Mouse (Mus musculus) liver, adult 2 months (tissue): Measurements from ENCODE around the gene Helz2. TPM values are rescaled to one million over a fixed set of nuclear protein-coding genes. Genes with fewer than 3 reads are reported as not detected.

ENCODE experiments used
- DNase-seq: peaks from one replicate; pipeline ENCODE4 v3.0.0-alpha.2; 2011; ENCODE audit warnings: low read depth, low spot score; ENCODE audit errors: extremely low read depth
- H3K27ac ChIP-seq: fragments of 200-500 bp; replicated peaks from 2 replicates; pipeline ENCODE4 v1.5.1; 2012; ENCODE audit warnings: low read depth, mild to moderate bottlenecking, control low read depth, inconsistent platforms, low read length; ENCODE audit not compliant: insufficient read depth
- H3K27me3 ChIP-seq: fragments of 200-500 bp; 2 replicates; pipeline ENCODE4 v1.6.1; 2012; ENCODE audit warnings: mild to moderate bottlenecking, moderate library complexity, low read length, inconsistent platforms; ENCODE audit not compliant: control insufficient read depth, insufficient read depth
- H3K36me3 ChIP-seq: fragments of 200-500 bp; 2 replicates; pipeline ENCODE4 v1.6.1; 2012; ENCODE audit warnings: low read length, inconsistent platforms; ENCODE audit not compliant: control insufficient read depth, insufficient read depth
- H3K4me1 ChIP-seq: fragments of 200-500 bp; 2 replicates; pipeline ENCODE4 v1.6.1; 2011; ENCODE audit warnings: low read length; ENCODE audit not compliant: control insufficient read depth, insufficient read depth
- H3K4me3 ChIP-seq: fragments of 200-500 bp; 2 replicates; pipeline ENCODE4 v1.5.1; 2011; ENCODE audit warnings: low read depth, mild to moderate bottlenecking, control low read depth, low read length, moderate library complexity; ENCODE audit not compliant: insufficient read depth
- H3K79me2 ChIP-seq: fragments of 200-500 bp; 2 replicates; pipeline ENCODE4 v1.6.1; 2012; ENCODE audit warnings: inconsistent platforms, mild to moderate bottlenecking, low read length, moderate library complexity; ENCODE audit not compliant: control insufficient read depth, insufficient read depth
- H3K9ac ChIP-seq: fragments of 200-500 bp; 2 replicates; pipeline ENCODE4 v1.6.1; 2012; ENCODE audit warnings: low read depth, mild to moderate bottlenecking, control low read depth, inconsistent platforms, low read length
- CTCF ChIP-seq: fragments of 200-500 bp; IDR thresholded peaks from 2 replicates; pipeline ENCODE4 v1.5.1; 2011; ENCODE audit warnings: low read depth, low read length, control low read depth
- POLR2A ChIP-seq: fragments of 200-500 bp; IDR thresholded peaks from 2 replicates; pipeline ENCODE4 v1.6.1; 2011; ENCODE audit warnings: low read length, control low read depth; ENCODE audit not compliant: insufficient read depth; ENCODE audit errors: extremely low read depth
- WGBS: fragments of 180-500 bp; shearing (Covaris S2); methylation state at CpG from one replicate; pipeline ENCODE4 v1.1.7; 2018; 5-methylcytosine and 5-hydroxymethylcytosine counted together
- polyA plus RNA-seq: library from polyadenylated mRNA; depleted of rRNA; stranded (reverse); fragments of >200 nt; gene quantifications from 2 replicates; pipeline ENCODE4 v1.2.3, GENCODE M21; 2012
- total RNA-seq: library from RNA; depleted of rRNA; stranded (reverse); fragments of >200 nt; gene quantifications from 2 replicates; pipeline ENCODE4 v1.2.3, GENCODE M21; 2014

Gene Helz2
- total and polyA plus RNA-seq, 2 experiments: 20.3 to 65.9 TPM

DNA sequence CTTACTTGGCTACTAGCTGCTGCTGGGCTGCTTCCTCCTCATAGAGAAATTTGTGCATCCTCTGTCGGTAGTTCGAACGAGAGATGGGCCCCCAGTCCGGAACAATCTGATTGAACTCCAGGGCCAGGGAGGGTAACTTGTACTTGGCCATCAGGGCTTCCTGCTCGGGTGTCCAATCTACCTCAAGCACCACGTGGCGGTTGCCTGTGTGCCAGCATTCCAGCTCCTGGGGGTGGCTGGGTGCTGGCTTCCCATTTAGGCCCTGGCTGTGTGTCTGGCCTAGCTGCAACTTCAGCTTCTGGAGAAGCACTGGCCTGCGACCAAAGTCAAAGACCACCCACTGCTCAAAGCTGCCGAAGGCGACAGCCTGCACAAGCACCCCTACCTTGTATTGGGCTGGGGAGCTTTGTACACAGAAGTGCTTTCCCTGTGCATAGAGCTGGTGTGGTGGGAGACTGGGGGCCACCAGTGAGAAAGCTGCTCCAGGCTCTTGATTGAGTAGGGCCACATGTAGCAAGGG is 3.7 kb downstream of the Helz2 start:
- Histone ChIP-seq H3K79me2 (peaks cover 35% of the 10 kb centered on the region), H3K9ac (no peak overlapping the region), H3K36me3 (peaks cover 33% of the 10 kb centered on the region), H3K27me3 (no peaks in the 10 kb centered on the region), H3K4me1 (peaks cover 26% of the 10 kb centered on the region), H3K27ac (no peak overlapping the region), H3K4me3 (no peak overlapping the region)
- 75% methylated on average over 10 of the region's 10 CpGs for WGBS
- no peak for DNase-seq
- TF ChIP-seq CTCF: no peak
- 0 out of 2 replicates have a peak, but pooled peaks have one; percentile 9 for TF ChIP-seq POLR2A

DNA sequence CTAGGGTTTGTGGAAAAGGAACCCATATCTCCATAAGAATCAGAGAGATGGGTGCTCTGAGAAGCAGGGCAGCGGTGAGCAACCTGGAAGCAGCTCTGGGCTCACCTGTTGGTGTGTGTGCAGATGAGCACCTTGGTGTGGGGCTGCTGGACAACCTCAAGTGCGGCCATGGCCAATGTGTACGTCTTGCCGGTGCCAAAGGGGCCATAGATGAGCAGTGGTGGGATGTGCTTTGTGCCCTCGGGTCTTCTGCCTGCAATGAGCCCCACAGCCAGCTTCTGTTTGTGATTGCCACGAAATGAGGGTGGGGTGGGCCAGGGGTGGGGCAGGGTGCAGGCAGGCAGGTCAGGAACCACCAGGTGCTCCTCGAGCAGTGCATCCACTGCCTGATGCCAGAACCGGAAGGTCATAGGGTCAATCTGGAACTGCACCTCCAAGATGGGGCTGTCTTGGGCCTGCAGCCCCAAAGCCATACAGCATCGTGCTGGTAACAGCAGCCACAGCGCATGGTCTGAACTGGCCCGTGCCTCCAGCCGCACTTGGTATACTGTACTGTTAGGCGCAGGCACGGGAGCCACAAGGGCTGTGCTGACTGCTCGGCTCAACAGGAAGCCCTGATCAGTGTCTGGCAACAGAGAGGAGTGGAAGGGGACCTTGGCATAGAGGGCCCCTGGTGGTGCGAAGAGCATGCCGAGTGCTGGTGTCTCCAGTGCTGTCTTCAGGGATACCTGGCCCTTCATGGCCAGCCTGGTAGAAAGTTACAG is 4.4 kb downstream of the Helz2 start:
- no peaks in the 10 kb centered on the region for H3K27me3 ChIP-seq
- no peak for TF ChIP-seq POLR2A
- no peak for TF ChIP-seq CTCF
- 88% methylated on average over 17 of the region's 17 CpGs for WGBS
- peaks cover 24% of the 10 kb centered on the region for H3K4me1 ChIP-seq
- H3K36me3 ChIP-seq: peaks cover 38% of the 10 kb centered on the region
- DNase-seq: no peak
- H3K9ac ChIP-seq: no peak overlapping the region
- H3K79me2 ChIP-seq: peaks cover 35% of the 10 kb centered on the region
- H3K27ac ChIP-seq: no peak overlapping the region
- H3K4me3 ChIP-seq: no peak overlapping the region

DNA sequence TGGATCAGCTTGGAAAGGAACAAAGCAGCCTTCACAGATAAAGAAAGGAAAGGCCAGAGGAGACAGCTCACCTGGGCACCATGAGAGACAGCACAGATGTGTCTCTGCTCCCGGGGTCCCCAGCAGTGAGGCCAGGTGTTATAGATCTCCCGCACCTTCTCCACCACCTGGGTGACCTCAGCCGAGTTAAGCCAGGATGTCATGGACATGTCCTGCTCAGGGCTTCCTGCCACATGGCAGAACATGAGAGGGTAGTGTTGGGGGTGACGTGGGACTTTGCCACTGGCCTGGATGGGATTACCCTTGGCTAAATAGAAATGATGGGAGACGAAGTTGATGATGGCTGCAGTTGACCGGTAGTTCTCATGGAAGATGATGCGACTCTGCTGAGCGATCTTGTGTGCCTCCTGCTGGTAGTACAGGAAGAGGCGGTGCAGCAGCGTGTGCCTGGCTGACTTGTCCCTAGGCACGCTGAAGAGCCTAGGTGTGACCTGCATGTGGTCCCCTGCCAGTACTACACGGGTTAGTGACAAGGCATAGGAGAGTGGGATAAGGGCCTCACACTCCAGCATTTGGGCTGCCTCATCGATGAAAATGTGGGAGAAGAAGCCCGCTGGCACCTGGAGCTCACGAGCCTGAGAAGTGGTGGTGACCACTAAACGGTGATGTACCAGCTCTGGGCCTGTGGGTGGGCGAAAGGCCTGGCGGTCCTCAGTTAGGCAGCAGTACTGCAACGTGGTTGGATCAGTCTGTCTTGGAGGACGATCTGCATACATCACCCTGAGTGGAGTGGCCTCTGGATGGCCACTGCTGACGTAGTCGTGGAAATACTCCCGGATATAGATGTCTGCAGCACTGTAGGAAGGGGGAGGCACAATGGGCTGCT is 5.9 kb downstream of the Helz2 start:
- Histone ChIP-seq H3K27me3 (no peaks in the 10 kb centered on the region), H3K4me3 (no peak overlapping the region), H3K9ac (no peak overlapping the region), H3K27ac (no peak overlapping the region), H3K4me1 (peaks cover 18% of the 10 kb centered on the region), H3K79me2 (peaks cover 26% of the 10 kb centered on the region), H3K36me3 (peaks cover 40% of the 10 kb centered on the region)
- peak; percentile 47 for TF ChIP-seq CTCF
- no peak for TF ChIP-seq POLR2A
- 86% methylated on average over 23 of the region's 23 CpGs for WGBS
- DNase-seq: no peak

DNA sequence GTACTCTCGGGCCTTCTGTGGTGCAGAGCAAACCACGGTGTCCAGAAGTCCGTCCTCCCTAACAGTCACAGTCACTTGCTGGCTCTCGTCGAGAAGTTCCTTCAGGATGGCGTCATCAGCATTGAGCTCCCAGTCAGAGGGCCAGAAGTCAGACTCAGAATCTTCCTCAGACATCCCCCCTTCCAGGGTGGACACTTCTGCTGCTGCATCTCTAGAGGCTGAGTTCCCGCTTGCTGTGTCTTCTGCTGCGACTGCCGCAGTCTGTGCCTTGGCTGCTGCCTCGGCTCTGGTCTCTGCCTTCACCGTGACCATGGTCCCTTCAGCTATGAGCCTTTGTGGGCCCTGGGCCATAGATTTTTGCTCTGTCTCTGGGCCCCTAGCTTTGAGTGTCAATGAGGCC is 7.1 kb downstream of the Helz2 start:
- H3K9ac ChIP-seq: no peak overlapping the region
- H3K27ac ChIP-seq: no peak overlapping the region
- peaks cover 48% of the 10 kb centered on the region for H3K36me3 ChIP-seq
- 88% methylated on average over 11 of the region's 11 CpGs for WGBS
- H3K4me1 ChIP-seq: peaks cover 6% of the 10 kb centered on the region
- peaks cover 14% of the 10 kb centered on the region; the same call in 1 of the 2 replicates for H3K79me2 ChIP-seq
- H3K4me3 ChIP-seq: no peak overlapping the region
- no peak for TF ChIP-seq CTCF
- no peak for TF ChIP-seq POLR2A
- no peaks in the 10 kb centered on the region for H3K27me3 ChIP-seq
- no peak for DNase-seq

DNA sequence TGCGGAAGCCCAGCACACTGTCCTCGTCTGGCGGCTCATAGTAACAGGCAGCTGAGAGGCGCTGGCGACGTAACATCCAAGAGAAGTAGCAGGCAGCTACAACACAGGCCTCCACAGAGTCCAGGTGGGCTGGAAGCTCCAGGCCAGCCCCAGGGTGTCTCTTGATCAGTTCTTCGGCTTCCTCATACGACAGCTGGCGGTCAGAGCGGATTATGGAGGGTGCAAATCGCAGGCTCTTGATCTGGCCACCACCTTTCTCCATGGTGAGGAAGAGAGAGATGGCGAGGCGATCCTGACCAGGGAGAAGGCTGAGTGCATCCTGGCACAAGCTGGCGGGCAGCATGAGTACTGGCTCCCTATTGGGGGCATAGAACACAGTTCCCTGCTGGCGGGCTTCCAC is 8.4 kb downstream of the Helz2 start:
- peaks cover 5% of the 10 kb centered on the region; the same call in 1 of the 2 replicates for H3K79me2 ChIP-seq
- WGBS: 96% methylated on average over 15 of the region's 15 CpGs
- H3K27me3 ChIP-seq: no peaks in the 10 kb centered on the region
- peaks cover 58% of the 10 kb centered on the region for H3K36me3 ChIP-seq
- no peak for DNase-seq
- TF ChIP-seq CTCF: no peak
- no peak for TF ChIP-seq POLR2A
- no peaks in the 10 kb centered on the region; the same call in 1 of the 2 replicates for H3K4me1 ChIP-seq
- H3K9ac ChIP-seq: no peak overlapping the region
- H3K4me3 ChIP-seq: no peak overlapping the region
- H3K27ac ChIP-seq: no peak overlapping the region
